Mouse (Mus musculus) fibroblast of lung, adult 2 months (primary cell): Measurements from ENCODE around the gene Smpd4.
"Not testable (repeated sequence)": the region's sequence is repeated elsewhere in the genome, so short reads cannot be mapped to it uniquely, and the experiment has no call there.

Source experiments
- DNase-seq: peaks from one replicate; pipeline ENCODE4 v3.0.0-alpha.2; 2011; ENCODE audit warnings: low read depth

Gene Smpd4

DNA sequence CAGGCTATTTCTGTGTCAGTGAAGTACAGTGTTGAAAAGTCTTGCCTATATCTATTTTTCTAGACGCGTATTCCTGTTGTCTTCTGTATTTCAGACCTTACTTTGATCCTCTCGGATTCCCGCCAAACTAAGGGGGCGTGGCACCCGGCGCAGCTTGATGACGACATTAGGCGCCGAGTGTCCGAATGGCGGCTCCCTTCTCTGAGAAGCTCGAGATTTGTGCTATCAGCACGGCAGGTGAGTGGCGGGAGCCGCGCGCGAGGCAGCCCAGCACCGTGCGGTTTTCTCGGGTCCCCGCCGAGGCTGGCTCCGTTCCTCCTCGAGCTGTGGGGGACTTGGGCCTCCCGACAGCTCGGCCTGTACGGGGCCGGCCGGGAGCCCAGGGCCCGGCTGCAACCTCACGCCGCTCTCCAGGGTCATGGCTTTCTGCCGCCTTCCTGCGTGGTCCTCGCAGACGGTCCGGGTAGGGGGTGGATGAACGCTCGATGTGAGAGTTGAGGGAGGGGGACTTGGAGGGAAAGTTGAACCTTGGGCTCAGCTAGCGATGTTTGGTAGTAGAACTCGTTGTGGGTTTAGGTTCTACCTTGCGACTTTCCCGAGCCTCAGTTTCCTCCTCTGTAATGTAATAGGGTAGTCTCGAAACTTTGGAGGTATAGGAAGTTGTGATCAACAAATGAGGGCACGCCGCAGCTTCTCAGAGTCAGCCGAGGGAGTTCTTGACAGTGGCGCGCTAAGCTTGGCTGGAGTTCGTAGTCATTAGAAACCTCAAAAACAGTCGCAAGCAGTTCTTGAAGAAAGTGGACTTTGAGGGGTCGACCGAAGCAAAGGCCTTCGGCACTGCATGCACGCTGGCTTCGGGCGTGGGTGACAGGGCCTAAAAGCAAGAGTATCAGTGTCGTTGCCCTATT is at the start of gene Smpd4:
Gene Smpd4, plus strand, starts transcription at position 157 of the 908 bp plus-strand sequence.
- peak; percentile 45 for DNase-seq

DNA sequence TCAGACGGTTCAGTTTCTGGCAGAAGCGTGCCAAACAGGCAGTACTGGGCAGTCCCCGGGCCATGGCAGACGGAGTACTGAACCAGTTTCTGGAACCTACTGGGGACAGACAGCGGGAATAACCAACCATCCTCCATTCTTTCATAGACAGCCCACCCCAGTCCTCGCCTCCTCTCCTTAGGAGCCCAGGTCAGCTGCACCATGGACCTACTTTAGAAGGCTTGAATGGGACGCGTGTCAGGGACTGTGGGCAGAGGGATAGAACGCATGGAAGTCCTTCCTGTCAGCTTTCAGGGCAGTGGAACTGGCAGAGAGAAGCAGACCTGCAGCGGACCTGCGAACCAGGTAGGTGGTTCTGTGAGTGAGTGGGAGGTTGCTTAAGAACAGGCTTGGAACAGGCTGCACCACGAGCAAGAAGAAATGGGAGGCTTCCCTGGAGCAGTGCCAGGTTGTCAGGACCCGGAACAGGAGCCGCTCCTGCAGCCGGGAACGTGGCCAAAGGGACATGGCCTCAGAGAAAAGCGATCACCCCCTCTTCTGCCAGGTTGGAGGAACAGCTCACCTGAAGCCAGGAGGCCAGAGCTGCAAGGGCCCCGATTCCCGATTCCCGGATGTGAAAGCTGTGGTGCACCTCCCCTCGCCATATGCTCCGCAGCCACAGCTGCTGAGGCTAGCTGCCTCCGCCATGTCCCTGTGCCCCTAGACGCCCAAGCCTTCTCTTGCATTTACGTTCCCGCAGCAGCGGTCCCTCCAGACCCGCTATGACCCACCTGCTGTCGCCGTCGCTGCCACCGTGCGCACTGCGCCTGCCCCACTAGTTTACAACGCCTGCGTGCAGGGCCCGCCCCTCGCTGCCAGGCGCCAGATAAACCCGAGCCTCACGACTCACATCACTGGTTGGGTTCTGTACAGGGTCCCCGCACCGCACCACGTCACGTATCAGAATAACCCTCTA is 43.0 kb upstream of the Smpd4 start:
- no peak for DNase-seq

DNA sequence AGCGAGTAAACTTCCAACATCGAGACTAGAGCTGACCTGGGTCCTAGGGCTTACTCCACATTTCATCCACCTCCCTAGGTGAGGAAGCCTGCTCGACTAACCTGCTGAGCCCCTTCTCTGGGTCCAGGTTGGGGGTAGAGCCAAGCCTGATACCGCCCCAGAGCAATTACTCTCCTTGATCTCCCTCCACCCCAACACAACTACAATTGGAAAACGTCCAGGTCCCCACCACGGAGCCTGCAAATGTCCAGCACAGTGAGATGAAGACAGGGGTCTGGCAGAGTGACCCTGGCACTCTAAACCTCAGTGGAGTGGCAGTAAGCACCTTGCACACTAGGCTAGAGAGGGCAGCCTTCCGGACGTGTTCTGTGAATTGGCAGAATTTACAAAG is 42.3 kb upstream of the Smpd4 start:
- DNase-seq = no peak

GRCm38 (mm10) chr16:17583064-17583463 is 36.1 kb upstream of the Smpd4 start, which contains the start of gene Slc7a4:
Gene Slc7a4, minus strand, starts transcription at chr16:17583214.
- DNase-seq = no peak

- DNase-seq = no peak
These were observed 34.6 kb upstream of the Smpd4 start for GRCm38 (mm10) chr16:17584555-17584954.

GRCm38 (mm10) chr16:17590731-17591130 is 28.4 kb upstream of the Smpd4 start:
- DNase-seq = no peak

DNA sequence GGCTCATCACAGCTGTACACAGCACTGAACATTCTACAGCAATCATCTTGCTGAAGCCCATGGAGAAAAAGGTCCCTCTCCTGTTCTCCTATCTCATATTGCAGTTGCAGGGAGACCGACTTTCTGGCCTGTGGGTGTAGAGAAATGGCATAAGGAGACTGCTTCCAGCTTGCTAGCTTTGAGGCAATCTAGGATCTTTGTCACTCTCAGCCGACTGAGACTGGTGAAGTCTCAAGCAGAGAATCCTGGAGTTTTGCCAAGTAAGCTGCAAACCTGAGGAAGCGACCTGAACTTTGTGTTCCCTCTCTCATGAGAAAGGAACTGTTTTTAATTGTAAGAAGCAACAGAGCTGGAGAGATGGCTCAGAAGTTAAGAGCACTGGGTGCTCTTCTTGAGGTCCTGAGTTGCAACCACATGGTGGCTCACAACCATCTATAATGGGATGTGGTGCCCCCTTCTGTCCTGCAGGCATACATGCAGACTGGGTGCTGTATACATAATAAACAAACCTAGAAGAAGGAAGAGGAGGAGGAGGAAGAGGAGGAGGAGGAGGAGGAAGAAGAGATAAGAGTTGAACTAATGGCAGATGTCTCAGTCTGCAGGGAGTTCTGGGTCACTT is 18.1 kb upstream of the Smpd4 start:
- no peak for DNase-seq

DNA sequence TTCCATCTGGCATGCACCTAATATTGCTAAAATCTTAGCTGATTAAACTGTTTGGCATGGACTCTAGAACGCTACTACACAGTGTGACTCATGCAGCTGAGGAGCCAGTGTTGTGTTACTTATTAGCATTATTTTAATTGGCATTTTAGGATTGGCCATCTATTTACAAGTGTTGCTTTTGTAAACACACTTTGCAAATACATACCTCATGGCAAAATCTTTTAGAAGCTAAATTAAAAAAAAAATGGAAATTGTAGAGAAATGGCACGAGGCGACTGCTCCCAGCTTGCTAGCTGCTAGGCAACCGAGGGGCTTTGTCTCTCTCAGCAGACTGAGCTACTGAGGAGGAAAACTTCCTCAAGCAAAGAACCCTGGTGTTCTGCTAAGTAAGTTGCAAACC is 14.2 kb upstream of the Smpd4 start:
- no peak for DNase-seq

GRCm38 (mm10) chr16:17605684-17606083 is 13.5 kb upstream of the Smpd4 start:
- no peak for DNase-seq

DNA sequence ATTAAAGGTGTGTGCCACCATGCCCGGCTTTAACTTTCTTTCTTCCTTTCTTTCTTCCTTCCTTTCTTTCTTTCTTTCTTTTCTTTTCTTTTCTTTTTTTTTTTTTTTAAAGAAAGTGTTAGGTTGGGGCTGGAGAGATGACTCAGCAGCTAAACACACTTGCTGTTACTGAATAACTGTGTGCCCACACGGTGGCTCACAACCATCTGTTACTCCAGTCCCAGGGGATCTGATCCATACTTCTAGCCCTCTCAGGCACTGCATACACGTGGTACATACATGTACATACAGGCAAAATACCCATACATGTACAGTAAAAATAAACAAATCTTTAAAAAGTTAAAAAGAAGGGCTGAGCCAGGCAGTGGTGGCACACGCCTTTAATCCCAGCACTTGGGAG is 7.8 kb upstream of the Smpd4 start:
- no peak for DNase-seq

- DNase-seq = not testable (repeated sequence)
These were observed 4.4 kb upstream of the Smpd4 start for GRCm38 (mm10) chr16:17614740-17615139.

- DNase-seq = no peak
These were observed 2.9 kb upstream of the Smpd4 start for GRCm38 (mm10) chr16:17616212-17616611.

DNA sequence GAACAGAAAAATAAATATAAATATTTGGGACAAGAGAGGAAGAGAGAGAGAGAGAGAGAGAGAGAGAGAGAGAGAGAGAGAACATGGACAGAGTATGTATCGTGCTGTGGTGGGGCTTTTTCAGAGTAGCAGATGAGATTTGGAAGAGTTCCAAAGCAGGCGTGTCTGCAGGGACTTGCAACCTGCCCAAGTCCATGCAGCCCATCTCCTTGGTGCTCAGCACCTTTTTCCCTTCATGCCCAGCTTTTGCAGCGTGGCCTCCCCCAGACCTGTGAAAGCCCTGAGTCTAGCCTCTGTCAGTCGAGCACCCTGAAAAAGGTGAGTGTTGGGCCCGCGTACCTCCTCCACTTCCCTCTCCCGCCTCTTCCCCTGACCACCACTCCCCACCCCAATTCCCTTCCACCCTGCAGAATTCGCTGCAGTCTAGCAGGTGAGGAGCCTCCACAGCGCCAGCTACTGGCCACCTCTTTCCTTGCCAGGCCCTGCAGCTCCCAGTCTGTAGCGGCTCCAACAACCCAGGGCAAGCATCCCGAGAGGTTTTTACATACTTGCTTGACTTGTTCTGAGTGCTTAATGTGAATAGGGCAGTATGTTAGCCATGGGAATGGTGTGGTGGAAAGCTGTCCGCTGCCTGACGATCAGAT is 1.1 kb upstream of the Smpd4 start:
- no peak for DNase-seq

DNA sequence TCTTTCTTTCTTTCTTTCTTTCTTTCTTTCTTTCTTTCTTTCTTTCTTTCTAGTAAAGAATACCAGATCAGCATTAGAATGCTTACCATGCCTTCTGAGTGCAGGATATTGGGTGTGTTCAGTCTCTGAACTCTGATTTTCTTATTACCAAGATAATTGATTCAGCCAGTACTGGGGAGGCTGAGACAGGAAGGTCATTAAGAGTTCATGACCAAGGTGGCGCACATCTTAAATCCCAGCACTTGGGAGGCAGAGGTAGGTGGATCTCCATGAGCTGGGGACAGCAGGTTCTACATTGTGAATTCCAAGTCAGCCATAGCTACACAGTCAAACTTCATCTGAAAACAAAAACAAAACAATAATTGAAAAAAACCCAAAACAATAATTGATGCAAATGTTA is 2.8 kb downstream of the Smpd4 start:
- DNase-seq = no peak

DNA sequence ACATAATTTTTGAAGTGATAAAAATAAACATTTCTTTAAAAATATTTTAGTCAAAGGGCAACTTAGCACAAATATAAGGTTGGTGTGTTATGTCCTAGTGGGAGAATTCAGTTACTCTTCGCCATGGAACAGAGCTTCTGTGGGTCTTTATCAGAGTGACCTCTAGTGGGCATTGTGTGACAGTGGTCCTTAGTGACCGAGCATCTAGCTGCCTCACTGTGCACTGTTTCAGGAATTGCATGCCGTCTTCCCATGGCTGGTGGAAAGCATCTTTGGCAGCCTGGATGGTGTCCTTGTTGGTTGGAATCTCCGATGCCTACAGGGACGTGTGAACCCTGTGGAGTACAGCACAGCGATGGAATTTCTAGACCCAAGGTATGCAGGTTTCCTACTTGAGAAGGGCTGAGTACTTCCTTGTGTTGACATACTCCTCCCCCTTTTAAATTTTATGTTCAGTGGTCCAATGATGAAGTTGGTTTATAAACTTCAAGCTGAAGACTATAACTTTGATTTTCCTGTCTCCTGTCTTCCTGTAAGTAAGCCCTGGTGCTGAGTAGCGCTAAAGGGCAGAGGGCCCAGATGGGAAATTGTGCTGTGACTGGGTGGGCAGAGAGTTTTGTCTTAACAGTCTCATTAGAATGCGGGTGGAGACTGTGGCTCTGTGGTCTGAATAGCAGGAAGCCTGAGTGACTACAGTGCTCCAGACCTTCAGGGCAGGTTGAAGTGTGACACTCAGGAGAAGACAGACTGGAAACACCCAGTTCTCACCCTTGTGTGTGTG is 6.5 kb downstream of the Smpd4 start:
- DNase-seq = no peak

DNA sequence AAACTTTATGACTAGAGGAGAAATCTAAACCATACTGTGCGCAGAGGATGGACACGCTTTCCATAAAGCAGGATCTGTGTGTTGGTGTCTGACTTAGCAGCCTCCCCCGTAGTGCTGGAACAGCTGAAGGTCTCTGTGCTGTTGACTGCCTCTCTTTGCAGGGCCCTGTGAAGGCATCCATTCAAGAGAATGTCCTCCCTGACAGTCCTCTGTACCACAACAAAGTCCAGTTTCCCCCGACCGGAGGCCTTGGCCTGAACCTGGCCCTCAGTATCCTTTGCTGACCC is 7.1 kb downstream of the Smpd4 start:
- DNase-seq = no peak

- no peak for DNase-seq
These were observed 13.4 kb downstream of the Smpd4 start for GRCm38 (mm10) chr16:17632580-17632979.

- no peak for DNase-seq
These were observed 14.5 kb downstream of the Smpd4 start for GRCm38 (mm10) chr16:17633481-17634181.

DNA sequence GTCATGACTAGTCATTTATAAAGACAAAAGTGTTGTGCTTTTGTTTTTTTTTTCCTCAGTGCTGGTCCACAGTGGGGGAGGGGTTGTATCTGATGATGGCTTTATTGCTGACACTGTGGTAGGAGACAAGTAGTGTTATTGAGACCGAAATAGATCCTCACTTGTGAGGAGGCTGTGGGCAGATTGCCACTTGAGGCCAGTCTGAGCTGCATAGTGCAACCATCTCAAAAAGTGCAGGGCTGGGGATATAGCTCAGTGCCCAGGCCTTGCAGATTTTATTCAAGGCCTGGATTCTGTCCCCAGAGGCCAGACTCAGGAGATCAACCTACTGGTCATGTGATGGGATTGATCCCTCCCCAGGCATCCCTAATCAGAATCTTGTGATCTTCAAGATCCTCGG is 17.8 kb downstream of the Smpd4 start:
- DNase-seq = no peak

GRCm38 (mm10) chr16:17637610-17638009 is 18.5 kb downstream of the Smpd4 start:
- DNase-seq = no peak
